Mouse (Mus musculus) bone marrow, adult 2 months (tissue): ENCODE measurements around the gene Metap1d.

Source experiments
- CTCF ChIP-seq: fragments of 200-500 bp; IDR thresholded peaks from 2 replicates; pipeline ENCODE4 v1.5.1; 2011; ENCODE audit warnings: low read length, control low read depth; ENCODE audit not compliant: control insufficient read depth, insufficient read depth
- POLR2A ChIP-seq: fragments of 200-500 bp; IDR thresholded peaks from 2 replicates; pipeline ENCODE4 v1.6.1; 2011; ENCODE audit warnings: low read depth, mild to moderate bottlenecking, control low read depth, low read length, borderline replicate concordance; ENCODE audit not compliant: control insufficient read depth

DNA sequence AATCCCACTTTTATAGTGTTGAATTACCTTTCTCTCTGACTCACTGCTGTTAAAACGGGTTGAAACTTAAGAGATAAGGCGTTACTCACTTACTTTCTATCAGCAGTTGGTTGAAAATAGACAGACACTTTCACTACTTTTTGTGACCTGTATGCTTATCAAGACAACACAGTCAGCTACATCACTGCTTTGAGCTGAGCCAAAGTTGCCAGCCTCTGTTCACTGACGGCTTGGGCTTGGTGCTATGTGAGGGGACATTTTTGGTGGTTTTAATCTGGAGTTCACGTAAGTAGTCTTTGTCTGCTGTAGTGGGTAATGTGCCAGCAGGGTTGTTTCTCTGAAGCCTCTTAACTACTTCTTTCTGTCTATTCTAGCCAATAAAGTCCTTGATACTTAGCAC lies 28.5 kb upstream of the Metap1d start:
- TF ChIP-seq CTCF, result no peak
- TF ChIP-seq POLR2A, result no peak
